Mouse (Mus musculus): ENCODE results near the gene Ptgir. TPM values are rescaled to one million over a fixed set of nuclear protein-coding genes. Genes with fewer than 3 reads are reported as not detected.

Ptgir gene
- polyA plus RNA-seq, 1 experiment from 2014 or later, result 5.1 TPM

- Histone ChIP-seq H3K27me3 (no peaks in the 10 kb centered on the region), H3K27ac (no peak overlapping the region), H3K9me3 (no peaks in the 10 kb centered on the region), H3K36me3 (no peaks in the 10 kb centered on the region), H3K4me1 (0 out of 2 replicates have a peak, but pooled peaks cover 6% of the 10 kb centered on the region), H3K9ac (no peak overlapping the region), H3K4me2 (no peak overlapping the region), H3K4me3 (no peak overlapping the region)
- WGBS, result 46% methylated on average over 2 of the region's 2 CpGs
- no peak for ATAC-seq (ENCODE audit: insufficient number of reproducible peaks, low FRiP score, low TSS enrichment, low read depth)
Observed at GRCm38 (mm10) chr7:16928341-16928740, 22.1 kb downstream of the Ptgir start.

GRCm38 (mm10) chr7:16930850-16931249 is 24.6 kb downstream of the Ptgir start:
- Histone ChIP-seq H3K4me2 (no peak overlapping the region), H3K27me3 (no peaks in the 10 kb centered on the region), H3K4me3 (no peak overlapping the region), H3K9me3 (no peaks in the 10 kb centered on the region), H3K27ac (no peak overlapping the region), H3K36me3 (no peaks in the 10 kb centered on the region), H3K4me1 (0 out of 2 replicates have a peak, but pooled peaks cover 2% of the 10 kb centered on the region), H3K9ac (no peak overlapping the region)
- ATAC-seq (ENCODE audit: insufficient number of reproducible peaks, low FRiP score, low TSS enrichment, low read depth), result no peak
- 11% methylated on average over 1 of the region's 1 CpGs for WGBS

- Histone ChIP-seq H3K36me3 (no peaks in the 10 kb centered on the region), H3K4me3 (no peak overlapping the region), H3K9me3 (no peaks in the 10 kb centered on the region), H3K4me1 (0 out of 2 replicates have a peak, but pooled peaks cover 2% of the 10 kb centered on the region), H3K9ac (no peak overlapping the region), H3K4me2 (no peak overlapping the region), H3K27ac (no peak overlapping the region), H3K27me3 (no peaks in the 10 kb centered on the region)
- WGBS, result 18% methylated on average over 14 of the region's 14 CpGs
- peak; percentile 61; the same call in 1 of the 2 replicates for ATAC-seq (ENCODE audit: insufficient number of reproducible peaks, low FRiP score, low TSS enrichment, low read depth)
Observed at GRCm38 (mm10) chr7:16931968-16932627, 25.8 kb downstream of the Ptgir start.

- Histone ChIP-seq H3K4me1 (0 out of 2 replicates have a peak, but pooled peaks cover 2% of the 10 kb centered on the region), H3K27ac (no peak overlapping the region), H3K4me2 (no peak overlapping the region), H3K27me3 (no peaks in the 10 kb centered on the region), H3K4me3 (no peak overlapping the region), H3K36me3 (no peaks in the 10 kb centered on the region), H3K9me3 (no peaks in the 10 kb centered on the region), H3K9ac (no peak overlapping the region)
- 49% methylated on average over 14 of the region's 14 CpGs for WGBS
- 0 out of 2 replicates have a peak, but pooled peaks have one; percentile 42 for ATAC-seq (ENCODE audit: insufficient number of reproducible peaks, low FRiP score, low TSS enrichment, low read depth)
Observed at GRCm38 (mm10) chr7:16932704-16933577, 26.7 kb downstream of the Ptgir start.

GRCm38 (mm10) chr7:16937312-16937711 is 31.0 kb downstream of the Ptgir start:
- no peak for ATAC-seq (ENCODE audit: insufficient number of reproducible peaks, low FRiP score, low TSS enrichment, low read depth)
- Histone ChIP-seq H3K27ac (no peak overlapping the region), H3K9me3 (no peaks in the 10 kb centered on the region), H3K27me3 (no peaks in the 10 kb centered on the region), H3K9ac (no peak overlapping the region), H3K4me3 (no peak overlapping the region), H3K4me2 (no peak overlapping the region), H3K36me3 (no peaks in the 10 kb centered on the region), H3K4me1 (peaks cover 20% of the 10 kb centered on the region)
- WGBS, result 53% methylated on average over 4 of the region's 4 CpGs

- ATAC-seq (ENCODE audit: insufficient number of reproducible peaks, low FRiP score, low TSS enrichment, low read depth), result no peak
- no peak overlapping the region for H3K9ac ChIP-seq
- H3K9me3 ChIP-seq, result no peaks in the 10 kb centered on the region
- WGBS, result 66% methylated on average over 17 of the region's 17 CpGs
- no peak overlapping the region for H3K27ac ChIP-seq
- H3K27me3 ChIP-seq, result no peaks in the 10 kb centered on the region
- H3K4me1 ChIP-seq, result peaks cover 20% of the 10 kb centered on the region
- no peaks in the 10 kb centered on the region for H3K36me3 ChIP-seq
- no peak overlapping the region for H3K4me2 ChIP-seq
- H3K4me3 ChIP-seq, result no peak overlapping the region
Observed at GRCm38 (mm10) chr7:16938117-16938791, 32.0 kb downstream of the Ptgir start.

GRCm38 (mm10) chr7:16940292-16940691 is 34.0 kb downstream of the Ptgir start:
- Histone ChIP-seq H3K9me3 (no peaks in the 10 kb centered on the region), H3K4me3 (no peak overlapping the region), H3K9ac (no peak overlapping the region), H3K4me2 (0 out of 2 replicates have a peak overlapping the region, but pooled peaks have one; percentile 5), H3K27me3 (peaks cover 7% of the 10 kb centered on the region), H3K4me1 (peaks cover 34% of the 10 kb centered on the region), H3K27ac (peak overlapping the region; percentile 78), H3K36me3 (no peaks in the 10 kb centered on the region)
- 28% methylated on average over 7 of the region's 7 CpGs for WGBS
- no peak for ATAC-seq (ENCODE audit: insufficient number of reproducible peaks, low FRiP score, low TSS enrichment, low read depth)

- Histone ChIP-seq H3K9me3 (no peaks in the 10 kb centered on the region), H3K27ac (no peak overlapping the region), H3K4me3 (no peak overlapping the region), H3K36me3 (no peaks in the 10 kb centered on the region), H3K27me3 (peaks cover 29% of the 10 kb centered on the region), H3K4me2 (no peak overlapping the region), H3K9ac (no peak overlapping the region), H3K4me1 (peaks cover 59% of the 10 kb centered on the region)
- no peak for ATAC-seq (ENCODE audit: insufficient number of reproducible peaks, low FRiP score, low TSS enrichment, low read depth)
- 61% methylated on average over 4 of the region's 4 CpGs for WGBS
Observed at GRCm38 (mm10) chr7:16942861-16943260, 36.6 kb downstream of the Ptgir start.

GRCm38 (mm10) chr7:16944061-16944807 is 37.9 kb downstream of the Ptgir start, which contains the start of gene Pnmal2:
Pnmal2 (plus strand) TSS chr7:16944682.
- Histone ChIP-seq H3K27ac (peak within 1 kb of the TSS; percentile 69), H3K9ac (peak within 1 kb of the TSS; percentile 69), H3K36me3 (no peaks in the 10 kb centered on the region), H3K4me1 (peaks cover 68% of the 10 kb centered on the region), H3K4me3 (peak within 1 kb of the TSS; percentile 64), H3K27me3 (peaks cover 41% of the 10 kb centered on the region), H3K4me2 (peak within 1 kb of the TSS; percentile 81), H3K9me3 (no peaks in the 10 kb centered on the region)
- WGBS, result 14% methylated on average over 36 of the region's 36 CpGs
- peak; percentile 86 for ATAC-seq (ENCODE audit: insufficient number of reproducible peaks, low FRiP score, low TSS enrichment, low read depth)

GRCm38 (mm10) chr7:16944808-16945315 is 38.6 kb downstream of the Ptgir start:
- 1% methylated on average over 22 of the region's 22 CpGs for WGBS
- H3K36me3 ChIP-seq, result no peaks in the 10 kb centered on the region
- no peak for ATAC-seq (ENCODE audit: insufficient number of reproducible peaks, low FRiP score, low TSS enrichment, low read depth)
- H3K4me3 ChIP-seq, result peak overlapping the region; percentile 64
- H3K4me1 ChIP-seq, result peaks cover 70% of the 10 kb centered on the region
- no peaks in the 10 kb centered on the region for H3K9me3 ChIP-seq
- peak overlapping the region; percentile 81 for H3K4me2 ChIP-seq
- peak overlapping the region; percentile 69 for H3K27ac ChIP-seq
- H3K27me3 ChIP-seq, result peaks cover 48% of the 10 kb centered on the region
- peak overlapping the region; percentile 69 for H3K9ac ChIP-seq

- ATAC-seq (ENCODE audit: insufficient number of reproducible peaks, low FRiP score, low TSS enrichment, low read depth), result no peak
- H3K27me3 ChIP-seq, result peaks cover 48% of the 10 kb centered on the region
- no peaks in the 10 kb centered on the region for H3K9me3 ChIP-seq
- H3K4me1 ChIP-seq, result peaks cover 69% of the 10 kb centered on the region
- no peaks in the 10 kb centered on the region for H3K36me3 ChIP-seq
- H3K4me3 ChIP-seq, result peak overlapping the region; percentile 64
- H3K9ac ChIP-seq, result 0 out of 2 replicates have a peak overlapping the region, but pooled peaks have one; percentile 69
- 18% methylated on average over 17 of the region's 17 CpGs for whole genome bisulfite sequencing
- peak overlapping the region; percentile 81 for H3K4me2 ChIP-seq
- 0 out of 2 replicates have a peak overlapping the region, but pooled peaks have one; percentile 69 for H3K27ac ChIP-seq
Observed at GRCm38 (mm10) chr7:16945419-16945818, 39.1 kb downstream of the Ptgir start.
